Mouse (Mus musculus): ENCODE measurements around the gene Nmrk1.

DNA sequence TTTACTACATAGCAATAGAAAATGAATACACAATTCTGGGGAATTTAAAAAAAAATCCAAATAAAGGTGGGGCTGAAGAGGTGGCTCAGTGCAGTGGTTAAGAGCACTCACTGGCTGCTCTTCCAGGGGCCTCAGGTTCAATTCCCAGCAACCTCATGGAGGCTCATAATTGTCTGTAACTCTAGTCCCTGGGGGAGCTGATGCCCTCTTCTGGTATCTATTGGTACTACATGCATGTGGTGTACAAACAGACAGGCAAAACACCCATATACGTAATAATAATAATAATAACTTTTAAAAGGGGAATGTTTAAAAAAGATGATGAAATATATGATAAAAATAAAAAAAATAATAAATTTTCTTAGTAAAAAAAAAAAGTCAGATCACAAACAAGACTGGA is 43.5 kb upstream of the Nmrk1 start:
- TF ChIP-seq CTCF (IDR thresholded peaks at IDR 0.05; ENCODE audit: borderline replicate concordance, insufficient read depth, low read depth, low read length) (no peak), POLR2A (IDR thresholded peaks at IDR 0.05; ENCODE audit: borderline replicate concordance, insufficient read depth, low read length) (no peak)
